Mouse (Mus musculus) hindlimb bud, embryonic 11.5 days (tissue): ENCODE measurements at regions not wholly inside any gene's neighbourhood (a gene's known extent, or its start where the extent isn't known, plus 50 kb on each side); places are given as distances from the start of the nearest gene placed in this dataset.

Experiments used
- DNase-seq: peaks from one replicate; pipeline ENCODE4 v3.0.0-alpha.2; 2012; ENCODE audit warnings: low read depth, low spot score; ENCODE audit errors: extremely low spot score

- no peak for DNase-seq
Measured at GRCm38 (mm10) chr1:23589414-23589942, 172.1 kb upstream of the B3gat2 start.

- DNase-seq = no peak
Measured at GRCm38 (mm10) chr1:23602710-23603291, 158.8 kb upstream of the B3gat2 start.

- no peak for DNase-seq
Measured at GRCm38 (mm10) chr1:23629366-23629765, 132.2 kb upstream of the B3gat2 start.

GRCm38 (mm10) chr1:23645093-23645492 lies 116.5 kb upstream of the B3gat2 start:
- DNase-seq = no peak

GRCm38 (mm10) chr1:23648875-23649506 lies 112.6 kb upstream of the B3gat2 start:
- no peak for DNase-seq

GRCm38 (mm10) chr1:23649886-23650285 lies 111.7 kb upstream of the B3gat2 start:
- no peak for DNase-seq

- no peak for DNase-seq
Measured at GRCm38 (mm10) chr1:23653628-23654027, 107.9 kb upstream of the B3gat2 start.

- no peak for DNase-seq
Measured at GRCm38 (mm10) chr1:23655768-23656167, 105.8 kb upstream of the B3gat2 start.

GRCm38 (mm10) chr1:23656302-23656701 lies 105.3 kb upstream of the B3gat2 start:
- no peak for DNase-seq

GRCm38 (mm10) chr1:23656718-23657117 lies 104.8 kb upstream of the B3gat2 start:
- DNase-seq = no peak

- no peak for DNase-seq
Measured at GRCm38 (mm10) chr1:23670514-23670913, 91.0 kb upstream of the B3gat2 start.

GRCm38 (mm10) chr1:23674357-23674756 lies 87.2 kb upstream of the B3gat2 start:
- no peak for DNase-seq

- no peak for DNase-seq
Measured at GRCm38 (mm10) chr1:23676301-23676700, 85.3 kb upstream of the B3gat2 start.

- no peak for DNase-seq
Measured at GRCm38 (mm10) chr1:23689398-23689797, 72.2 kb upstream of the B3gat2 start.

- peak; percentile 18 for DNase-seq
Measured at GRCm38 (mm10) chr1:23705489-23705888, 56.1 kb upstream of the B3gat2 start.

GRCm38 (mm10) chr1:23706450-23706849 lies 55.1 kb upstream of the B3gat2 start:
- no peak for DNase-seq
